Mouse (Mus musculus) Patski (cell line): ENCODE results near the gene Rbpj. TPM values are rescaled to one million over a fixed set of nuclear protein-coding genes. Genes with fewer than 3 reads are reported as not detected.
A peak's percentile ranks its signal among the peaks of the same experiment; 100 is the strongest.

Experiments
- ATAC-seq: fragments of 100-300 bp; one replicate; pipeline ENCODE4 v1.8.0; 2021
- CTCF ChIA-PET: fragments of 350-600 bp; sonication (Branson Sonifier 250); formaldehyde crosslinking; loops from one replicate; lab custom pipeline; 2022; ENCODE audit warnings: inconsistent platforms; lab: Charles Lee
- POLR2A ChIA-PET: fragments of 350-600 bp; sonication (Branson Sonifier 250); formaldehyde crosslinking; loops from one replicate; lab custom pipeline; 2022; ENCODE audit warnings: antibody characterized with exemption, inconsistent platforms; lab: Charles Lee
- DNase-seq: peaks from one replicate; pipeline ENCODE4 v3.0.0-alpha.2; 2011; ENCODE audit warnings: low read depth, low spot score
- H3K27me3 ChIP-seq: fragments of 371-371 bp; one replicate; pipeline ENCODE4 v1.5.1; 2021
- CTCF ChIP-seq: fragments of 100-300 bp; IDR thresholded peaks from one replicate; pipeline ENCODE4 v1.5.1; 2021
- in situ Hi-C: fragments of 300-500 bp; cut with MboI; formaldehyde crosslinking; loops from 3 replicates; pipeline ENCODE4 v1.11.1; 2018; ENCODE audit warnings: low pct_unique_long_range_greater_than_20kb, mixed read lengths
- polyA plus RNA-seq: library from polyadenylated mRNA; unstranded; gene quantifications from one replicate; pipeline ENCODE4 v1.2.3, GENCODE M21; 2021

Rbpj gene
- polyA plus RNA-seq, 1 experiment from 2014 or later: 64.2 TPM

DNA sequence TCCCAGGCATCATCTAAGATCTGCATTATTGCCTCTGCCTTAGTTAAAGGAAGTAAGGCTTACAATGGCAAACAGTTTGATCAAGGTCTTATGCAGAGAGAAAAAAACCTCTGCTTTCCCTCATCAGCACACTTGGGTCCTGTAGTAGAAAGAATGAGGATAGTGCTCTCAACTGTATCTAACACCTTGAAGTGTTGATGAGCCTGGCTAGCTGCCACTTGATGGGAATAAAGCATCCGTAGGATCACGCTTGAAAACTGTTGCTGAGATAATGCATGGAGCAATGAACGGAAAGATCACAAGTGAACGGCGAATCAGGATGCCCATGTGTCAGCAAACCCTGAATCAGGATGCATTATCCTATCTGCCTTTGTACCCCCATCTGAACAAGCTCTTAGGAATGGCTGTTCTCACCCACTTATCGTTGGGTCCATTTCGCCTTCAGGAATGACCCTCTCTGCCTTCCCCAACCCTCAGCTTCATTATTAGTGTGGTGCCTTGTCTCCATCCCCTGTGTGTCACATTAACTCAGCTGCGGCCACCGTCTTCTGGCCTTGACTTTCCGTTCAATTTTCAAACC lies 54.1 kb downstream of the Rbpj start:
- CTCF ChIA-PET: interaction anchor here (0.6 to 1.4 kb wide), 3 partner anchors 42 to 414 kb away, joined by 3 read pairs; no protein-coding TSS in a partner anchor
- POLR2A ChIA-PET: no interaction called here
- no peak for ATAC-seq
- no peaks in the 10 kb centered on the region for H3K27me3 ChIP-seq
- in situ Hi-C loops: no loop called here
- TF ChIP-seq CTCF: no peak
- DNase-seq: no peak

DNA sequence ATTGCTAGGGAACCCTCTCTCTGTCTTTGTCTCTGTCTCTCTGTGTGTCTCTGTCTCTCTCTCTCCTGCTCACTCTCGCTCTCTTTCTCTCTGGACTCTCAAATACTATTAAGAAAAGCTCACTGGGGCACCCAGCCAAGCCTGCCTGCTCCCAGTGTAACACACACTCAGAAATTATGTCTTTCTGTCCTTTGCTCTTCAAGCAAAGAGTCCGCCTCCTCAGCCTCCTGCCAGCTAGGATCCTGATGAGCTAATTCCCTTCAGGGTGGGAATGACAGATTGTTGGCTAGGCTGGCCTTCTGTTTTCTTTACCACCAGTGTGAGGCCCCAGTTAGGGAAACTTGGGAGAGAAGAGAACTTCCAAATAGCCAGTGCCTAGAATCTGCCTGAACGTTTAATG lies 57.1 kb downstream of the Rbpj start:
- DNase-seq (peak; percentile 46), ATAC-seq (peak; percentile 66)
- POLR2A ChIA-PET: interaction anchor here (0.6 to 1.5 kb wide), 5 partner anchors 10 to 209 kb away, joined by 3 to 5 read pairs (median 4); no protein-coding TSS in a partner anchor
- in situ Hi-C loops: no loop called here
- no peaks in the 10 kb centered on the region for H3K27me3 ChIP-seq
- CTCF ChIA-PET: interaction anchor here (0.8 to 1.8 kb wide), 9 partner anchors 10 to 94 kb away, joined by 3 to 8 read pairs (median 3); no protein-coding TSS in a partner anchor
- no peak for TF ChIP-seq CTCF

DNA sequence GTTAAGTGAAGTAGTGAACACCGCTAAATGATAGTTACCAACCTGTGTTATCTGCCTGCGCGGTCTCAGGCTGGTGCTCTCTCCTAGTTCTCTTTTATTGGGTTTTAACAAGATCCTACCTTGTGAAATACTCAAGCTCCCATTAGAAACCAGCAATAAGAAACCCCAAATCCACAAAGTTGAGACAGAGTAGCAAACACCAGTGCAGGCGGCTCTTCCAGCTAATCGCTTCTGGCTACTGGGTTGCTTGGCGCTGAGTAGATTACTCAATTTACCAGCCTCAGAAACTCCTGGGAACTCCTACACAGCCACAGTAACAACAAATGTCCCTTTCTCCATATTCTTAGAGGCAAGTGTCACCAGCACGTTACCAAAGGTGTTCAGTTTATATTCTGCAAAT lies 58.2 kb downstream of the Rbpj start:
- ChIA-PET CTCF (interaction anchor here (1.7 to 1.8 kb wide), 2 partner anchors 12 to 18 kb away, joined by 5 to 8 read pairs; no protein-coding TSS in a partner anchor), POLR2A (interaction anchor here (1.2 kb wide), 1 partner anchor 18 kb away, joined by 3 read pairs; no protein-coding TSS in a partner anchor)
- ATAC-seq (no peak), DNase-seq (no peak)
- in situ Hi-C loops: no loop called here
- TF ChIP-seq CTCF: no peak
- no peaks in the 10 kb centered on the region for H3K27me3 ChIP-seq

DNA sequence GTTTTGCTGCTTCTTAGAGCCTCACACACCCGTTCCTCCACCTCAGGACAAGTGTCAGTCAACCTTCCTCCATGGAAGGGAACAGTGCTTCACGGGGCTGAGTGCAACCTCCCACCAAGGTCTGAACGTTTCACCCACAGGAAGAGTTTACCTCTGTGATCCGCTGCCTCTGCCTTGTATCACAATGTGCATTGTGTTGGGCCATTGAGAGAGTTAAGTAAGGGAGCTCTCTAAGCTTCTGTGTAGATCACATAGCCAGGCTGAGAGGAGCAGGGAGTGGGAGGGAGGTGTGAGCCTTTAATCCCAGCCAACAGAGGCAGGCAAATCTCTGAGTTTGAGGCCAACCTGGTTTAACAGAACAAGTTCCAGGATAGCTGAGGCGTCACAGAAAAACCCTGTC lies 58.9 kb downstream of the Rbpj start:
- POLR2A ChIA-PET: no interaction called here
- TF ChIP-seq CTCF: no peak
- CTCF ChIA-PET: interaction anchor here (1.0 to 1.2 kb wide), 3 partner anchors 10 to 13 kb away, joined by 4 to 5 read pairs (median 5); no protein-coding TSS in a partner anchor
- DNase-seq: no peak
- in situ Hi-C loops: no loop called here
- H3K27me3 ChIP-seq: no peaks in the 10 kb centered on the region
- no peak for ATAC-seq

DNA sequence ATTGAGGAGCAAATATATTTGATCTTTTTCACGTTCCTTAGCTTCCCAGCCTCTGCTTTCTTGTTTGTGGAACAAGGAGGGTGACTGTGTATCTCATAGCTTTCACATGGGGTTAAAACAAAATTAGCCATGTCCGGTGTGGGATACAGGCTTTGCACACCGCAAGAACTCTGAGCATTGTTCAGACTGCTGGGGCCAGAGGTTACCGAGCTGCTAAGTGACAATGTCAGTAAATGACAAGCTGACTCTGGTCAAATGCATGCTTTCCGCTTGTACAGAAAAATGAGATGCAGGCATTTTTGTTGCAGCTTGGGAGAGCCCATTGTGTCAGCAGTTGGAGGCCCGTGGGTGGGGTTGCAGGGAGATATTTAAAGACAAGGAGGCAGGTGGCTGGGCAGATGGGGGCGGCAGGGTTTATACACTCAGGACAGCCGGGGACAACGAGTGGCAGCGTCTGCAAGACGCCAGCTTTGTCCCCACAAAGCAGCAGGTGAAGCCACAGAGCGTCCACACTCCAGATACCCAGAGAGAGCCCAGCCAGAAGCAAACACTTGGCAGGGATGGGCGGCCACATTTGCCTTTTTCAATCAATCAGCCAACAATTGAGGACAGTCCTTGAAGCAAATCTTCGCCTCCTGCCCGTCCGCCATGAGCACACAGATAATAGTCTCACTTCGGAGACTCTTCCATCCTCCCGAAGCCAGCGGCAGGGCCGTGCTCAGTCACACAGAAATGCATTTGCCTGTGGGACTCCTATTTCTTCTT lies 59.5 kb downstream of the Rbpj start:
- ChIA-PET CTCF (interaction anchor here (1.0 to 1.2 kb wide), 3 partner anchors 10 to 13 kb away, joined by 4 to 5 read pairs (median 5); no protein-coding TSS in a partner anchor), POLR2A (no interaction called here)
- no peak for TF ChIP-seq CTCF
- H3K27me3 ChIP-seq: no peaks in the 10 kb centered on the region
- DNase-seq (no peak), ATAC-seq (no peak)
- in situ Hi-C loops: no loop called here

DNA sequence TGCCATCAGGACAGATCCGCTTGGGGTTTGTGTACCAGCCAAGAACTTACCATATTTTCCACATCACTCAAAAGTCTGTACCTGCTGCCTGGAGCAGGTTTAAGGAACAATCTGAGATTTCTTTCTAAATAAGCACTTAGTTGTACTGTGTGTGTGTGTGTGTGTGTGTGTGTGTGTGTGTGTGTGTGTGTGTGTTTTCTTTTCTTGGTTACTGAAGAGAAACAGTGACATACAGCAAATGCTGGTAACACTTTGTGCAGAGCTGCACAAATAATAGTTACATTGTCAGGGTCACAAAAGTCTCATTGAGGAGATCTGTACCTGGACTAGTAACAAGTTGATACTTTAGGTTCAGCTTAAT lies 60.1 kb downstream of the Rbpj start:
- ChIA-PET CTCF (no interaction called here), POLR2A (no interaction called here)
- ATAC-seq (no peak), DNase-seq (no peak)
- TF ChIP-seq CTCF: no peak
- in situ Hi-C loops: no loop called here
- H3K27me3 ChIP-seq: no peaks in the 10 kb centered on the region

DNA sequence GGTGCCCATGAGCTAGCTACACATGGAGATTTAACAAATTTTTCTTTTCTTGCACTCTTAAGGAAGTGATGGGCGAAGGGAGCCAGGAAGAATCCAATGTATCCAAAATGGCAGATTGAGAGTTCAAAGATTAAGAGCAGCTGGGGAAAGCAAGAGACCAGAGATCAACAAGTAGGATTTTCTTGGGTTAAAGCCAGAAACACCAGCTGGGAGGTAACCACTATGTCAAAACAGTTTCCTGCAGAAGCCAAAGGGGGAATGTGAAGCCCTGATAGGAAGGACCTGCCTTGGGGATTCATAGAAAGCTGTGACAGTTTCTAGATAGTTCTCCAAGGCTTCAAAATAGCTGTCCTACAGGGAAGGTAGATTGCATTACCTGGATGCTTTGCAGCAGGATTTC lies 63.9 kb downstream of the Rbpj start:
- DNase-seq (no peak), ATAC-seq (no peak)
- ChIA-PET POLR2A (no interaction called here), CTCF (no interaction called here)
- no peaks in the 10 kb centered on the region for H3K27me3 ChIP-seq
- TF ChIP-seq CTCF: no peak
- in situ Hi-C loops: no loop called here

DNA sequence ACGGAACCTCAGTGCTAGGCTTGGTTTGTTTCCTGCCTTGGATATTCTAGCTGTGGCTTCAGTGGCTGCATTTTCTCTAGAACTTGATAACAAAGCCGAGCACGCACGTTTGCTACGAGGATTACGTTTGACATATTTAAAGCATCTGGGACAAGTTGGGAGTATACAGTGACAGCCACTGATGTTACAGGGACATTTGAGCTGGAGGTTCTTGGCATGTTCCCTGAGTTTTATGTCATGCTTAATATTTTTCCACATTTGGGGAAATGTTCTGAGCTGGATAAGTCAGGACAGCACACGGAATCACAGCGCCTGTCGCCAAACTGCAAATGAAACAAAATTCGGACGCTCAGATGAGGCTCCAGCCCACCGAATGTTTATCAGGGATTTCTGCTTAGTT lies 69.1 kb downstream of the Rbpj start:
- ChIA-PET CTCF (interaction anchor here (1.9 kb wide), 1 partner anchor 10 kb away, joined by 5 read pairs; no protein-coding TSS in a partner anchor), POLR2A (no interaction called here)
- no peak for TF ChIP-seq CTCF
- DNase-seq: no peak
- in situ Hi-C loops: no loop called here
- ATAC-seq: no peak
- H3K27me3 ChIP-seq: no peaks in the 10 kb centered on the region

DNA sequence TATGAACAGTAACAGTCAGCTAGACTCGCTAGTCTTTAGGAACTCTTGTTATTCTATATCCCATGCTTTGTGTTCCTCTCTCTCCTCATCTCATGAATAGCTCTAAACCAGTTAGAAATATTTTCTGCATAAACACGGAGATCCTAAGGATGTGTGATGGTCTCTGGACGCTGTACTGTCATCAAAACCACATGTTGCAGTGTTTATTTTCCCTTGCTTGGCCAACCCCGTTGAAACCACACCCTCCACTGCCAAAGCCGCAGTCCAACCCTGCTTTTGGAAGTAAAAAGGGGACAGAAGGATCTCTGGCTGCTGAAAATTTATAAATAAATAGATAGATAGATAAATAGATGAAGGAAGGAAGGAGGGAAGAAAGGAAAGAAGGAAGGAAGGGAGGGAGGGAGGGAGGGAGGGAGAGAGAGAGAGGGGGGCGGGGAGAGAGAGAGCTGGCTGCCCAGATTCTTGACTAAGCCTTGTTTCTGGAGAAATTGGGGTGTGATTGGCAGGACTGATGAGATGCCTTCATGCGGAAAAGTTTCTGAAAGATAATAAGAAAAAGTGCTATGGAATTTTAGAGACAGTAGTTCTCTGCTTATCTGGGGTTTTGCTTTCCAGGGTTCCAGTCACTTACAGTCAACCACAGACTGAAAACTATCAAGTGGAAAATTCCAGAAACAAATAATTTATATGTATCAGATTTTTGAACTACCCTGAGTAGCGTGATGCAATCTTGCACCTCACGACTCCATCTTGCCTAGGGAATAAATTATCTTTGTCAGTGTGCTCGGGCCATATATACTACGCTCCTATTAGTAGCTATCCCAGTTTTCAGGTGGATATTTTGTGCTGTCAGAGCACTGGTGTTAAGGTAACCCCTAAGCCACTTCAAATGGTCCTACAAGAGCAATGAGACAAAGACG lies 70.9 kb downstream of the Rbpj start:
- ATAC-seq (no peak), DNase-seq (no peak)
- CTCF ChIA-PET: interaction anchor here (1.1 to 1.9 kb wide), 4 partner anchors 11 to 57 kb away, joined by 3 to 5 read pairs (median 4); no protein-coding TSS in a partner anchor

More for the DNA sequence above, 70.9 kb downstream of the Rbpj start:
- POLR2A ChIA-PET: no interaction called here
- no peak for TF ChIP-seq CTCF
- in situ Hi-C loops: no loop called here
- no peaks in the 10 kb centered on the region for H3K27me3 ChIP-seq
